Mouse (Mus musculus) midbrain, embryonic 13.5 days (tissue): ENCODE measurements at regions not wholly inside any gene's neighbourhood (a gene's known extent, or its start where the extent isn't known, plus 50 kb on each side); places are given as distances from the start of the nearest gene placed in this dataset.

Source experiments
- ATAC-seq: fragments of 200-750 bp; cut with Nextera tagmentation; 2 replicates; pipeline ENCODE4 v1.8.0; 2017; ENCODE audit warnings: mild to moderate bottlenecking, moderate TSS enrichment, moderate library complexity
- H3K27ac ChIP-seq: fragments of 300-500 bp; sonication (generic); 2 replicates; pipeline ENCODE4 v1.5.1; 2015; ENCODE audit warnings: inconsistent platforms, mild to moderate bottlenecking, moderate library complexity
- H3K27me3 ChIP-seq: fragments of 300-500 bp; sonication (generic); 2 replicates; pipeline ENCODE4 v1.6.1; 2015; ENCODE audit warnings: mild to moderate bottlenecking, inconsistent platforms
- H3K36me3 ChIP-seq: fragments of 300-500 bp; sonication (generic); 2 replicates; pipeline ENCODE4 v1.6.1; 2015; ENCODE audit warnings: mild to moderate bottlenecking, inconsistent platforms
- H3K4me1 ChIP-seq: fragments of 300-500 bp; sonication (generic); replicated peaks from 2 replicates; pipeline ENCODE4 v1.6.1; 2015; ENCODE audit warnings: inconsistent platforms
- H3K4me2 ChIP-seq: fragments of 300-500 bp; sonication (generic); replicated peaks from 2 replicates; pipeline ENCODE4 v1.6.1; 2015; ENCODE audit warnings: moderate library complexity, mild to moderate bottlenecking, inconsistent platforms
- H3K4me3 ChIP-seq: fragments of 300-500 bp; sonication (generic); replicated peaks from 2 replicates; pipeline ENCODE4 v1.5.1; 2015; ENCODE audit warnings: mild to moderate bottlenecking, inconsistent platforms
- H3K9ac ChIP-seq: fragments of 300-500 bp; sonication (generic); replicated peaks from 2 replicates; pipeline ENCODE4 v1.6.1; 2015; ENCODE audit warnings: mild to moderate bottlenecking, inconsistent platforms
- H3K9me3 ChIP-seq: fragments of 300-500 bp; sonication (generic); 2 replicates; pipeline ENCODE4 v1.6.1; 2016; ENCODE audit warnings: mild to moderate bottlenecking, inconsistent platforms
- WGBS: fragments of 180-500 bp; shearing (Covaris S2); methylation state at CpG from one replicate; pipeline ENCODE4 v1.1.7; 2015; 5-methylcytosine and 5-hydroxymethylcytosine counted together

DNA sequence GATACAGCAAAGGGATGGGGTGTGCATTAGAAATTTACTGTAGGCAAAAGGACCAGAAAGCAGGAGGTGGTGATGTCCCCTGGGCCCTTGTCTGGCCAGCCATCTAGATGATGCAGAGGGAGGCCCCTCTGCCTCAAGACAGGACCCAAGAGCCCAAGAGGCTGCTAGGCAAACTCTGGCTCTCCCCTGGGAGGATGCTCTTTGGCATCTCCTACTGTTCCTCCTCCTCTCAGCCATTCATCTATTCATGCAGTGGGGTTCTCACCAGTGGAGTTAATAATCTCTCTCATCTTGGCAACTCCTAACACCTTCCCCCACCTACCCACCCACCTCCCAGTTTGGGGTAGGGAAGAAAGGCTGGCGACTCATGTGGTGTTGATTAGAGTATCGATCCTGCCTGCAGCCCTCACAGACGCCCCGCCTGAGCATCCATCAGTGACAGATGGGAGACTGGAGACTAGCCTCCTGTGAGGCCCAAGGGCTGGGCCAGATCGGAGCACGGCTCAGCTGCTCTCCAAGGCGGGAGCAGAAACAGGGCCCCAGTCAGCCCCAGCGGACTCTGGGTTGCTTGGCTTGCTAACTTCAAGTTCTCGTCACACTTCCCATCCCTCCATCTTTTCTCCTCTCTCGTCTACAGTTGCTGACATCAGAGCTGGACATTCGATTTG is 82.8 kb upstream of the Nectin1 start:
- ATAC-seq, result no peak
- no peaks in the 10 kb centered on the region for H3K36me3 ChIP-seq
- H3K9me3 ChIP-seq, result no peaks in the 10 kb centered on the region
- H3K27me3 ChIP-seq, result no peaks in the 10 kb centered on the region
- no peak overlapping the region for H3K4me2 ChIP-seq
- 61% methylated on average over 11 of the region's 11 CpGs for WGBS
- H3K4me1 ChIP-seq, result 0 out of 2 replicates have a peak, but pooled peaks cover 6% of the 10 kb centered on the region
- H3K9ac ChIP-seq, result no peak overlapping the region
- H3K27ac ChIP-seq, result no peak overlapping the region
- no peak overlapping the region for H3K4me3 ChIP-seq

DNA sequence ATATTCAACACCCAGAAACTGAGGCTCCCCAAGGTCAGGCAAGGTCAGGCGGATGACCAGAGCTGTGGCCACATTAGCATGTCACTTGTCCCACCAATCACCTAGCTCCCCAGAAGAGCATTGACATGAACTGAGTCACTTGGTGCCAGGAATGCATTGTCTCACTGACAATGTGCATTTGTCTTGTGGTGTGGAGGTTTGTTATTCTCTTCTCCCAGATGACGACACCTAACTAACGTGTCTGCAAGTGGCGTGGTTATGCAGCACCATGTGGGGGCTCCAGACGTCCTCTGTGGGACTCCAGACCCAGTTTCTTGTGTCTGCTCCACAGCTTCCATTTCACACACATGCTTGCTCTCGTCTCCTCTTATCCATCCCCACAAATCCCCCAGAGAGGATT is 82.1 kb upstream of the Nectin1 start:
- H3K9me3 ChIP-seq, result no peaks in the 10 kb centered on the region
- no peak overlapping the region for H3K27ac ChIP-seq
- no peaks in the 10 kb centered on the region for H3K27me3 ChIP-seq
- H3K9ac ChIP-seq, result no peak overlapping the region
- WGBS, result 70% methylated on average over 6 of the region's 6 CpGs
- 0 out of 2 replicates have a peak, but pooled peaks cover 6% of the 10 kb centered on the region for H3K4me1 ChIP-seq
- no peak for ATAC-seq
- no peaks in the 10 kb centered on the region for H3K36me3 ChIP-seq
- H3K4me2 ChIP-seq, result no peak overlapping the region
- no peak overlapping the region for H3K4me3 ChIP-seq

DNA sequence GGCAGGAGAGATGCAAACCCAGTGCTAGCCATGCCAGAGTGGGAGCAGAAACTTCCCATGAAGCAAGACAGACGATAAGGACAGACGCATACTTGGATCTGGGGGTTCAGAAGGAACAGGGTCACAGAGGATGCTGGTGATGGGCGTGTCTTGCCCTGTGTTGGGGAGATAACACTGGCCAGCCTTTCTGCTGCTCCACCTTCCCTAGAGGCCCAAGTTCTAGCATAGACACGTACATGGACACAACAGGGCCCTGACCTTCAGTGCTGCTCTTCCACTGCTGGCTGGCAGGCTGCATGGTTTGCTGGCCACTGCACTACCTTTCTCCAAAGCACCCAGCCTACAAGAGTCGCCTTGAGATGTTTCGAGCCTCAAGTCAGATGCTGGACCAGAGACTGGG is 76.4 kb upstream of the Nectin1 start:
- Histone ChIP-seq H3K27ac (no peak overlapping the region), H3K36me3 (no peaks in the 10 kb centered on the region), H3K9me3 (no peaks in the 10 kb centered on the region), H3K9ac (no peak overlapping the region), H3K4me3 (no peak overlapping the region), H3K4me2 (no peak overlapping the region), H3K27me3 (no peaks in the 10 kb centered on the region), H3K4me1 (no peaks in the 10 kb centered on the region)
- no peak for ATAC-seq
- 90% methylated on average over 6 of the region's 6 CpGs for WGBS

DNA sequence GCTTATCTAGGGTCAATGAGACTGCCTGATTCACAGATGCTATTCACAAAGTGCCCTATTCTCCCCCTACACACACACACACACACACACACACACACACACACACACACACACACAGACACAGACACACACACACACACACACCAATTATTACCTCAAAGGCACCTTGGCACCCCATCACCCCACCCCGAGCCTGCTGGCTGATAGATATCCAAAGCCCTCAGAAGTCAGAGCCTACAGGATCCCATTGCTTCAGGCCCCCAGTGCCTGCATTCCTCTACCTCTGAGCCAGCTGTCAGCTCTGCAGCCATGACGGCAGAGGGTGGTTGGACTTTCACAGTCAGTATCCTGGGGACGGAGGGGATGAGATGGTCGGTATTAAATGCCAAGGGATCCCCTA is 75.8 kb upstream of the Nectin1 start:
- no peak for ATAC-seq
- Histone ChIP-seq H3K36me3 (no peaks in the 10 kb centered on the region), H3K9ac (no peak overlapping the region), H3K27me3 (no peaks in the 10 kb centered on the region), H3K4me3 (no peak overlapping the region), H3K4me1 (no peaks in the 10 kb centered on the region), H3K9me3 (no peaks in the 10 kb centered on the region), H3K27ac (no peak overlapping the region), H3K4me2 (no peak overlapping the region)
- 76% methylated on average over 4 of the region's 4 CpGs for WGBS

DNA sequence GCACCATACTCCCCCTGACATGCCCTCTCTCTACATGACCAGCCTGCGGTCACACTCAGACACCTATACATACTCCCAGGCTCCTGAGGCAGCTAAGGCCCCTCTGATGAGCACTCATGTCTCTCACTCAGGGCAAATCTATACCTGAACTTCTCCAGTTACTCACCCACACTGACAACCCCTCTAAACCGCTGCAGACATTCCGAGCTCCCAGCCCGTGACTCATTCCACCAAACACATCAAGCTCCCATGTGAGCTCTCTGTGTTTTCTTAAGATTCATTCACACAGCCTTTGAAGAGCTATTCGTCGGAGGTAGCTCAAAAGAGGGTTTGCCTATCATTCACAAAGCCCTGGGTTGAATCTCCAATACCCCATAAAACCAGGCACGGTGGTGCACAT is 75.1 kb upstream of the Nectin1 start:
- Histone ChIP-seq H3K9me3 (no peaks in the 10 kb centered on the region), H3K27me3 (no peaks in the 10 kb centered on the region), H3K4me3 (no peak overlapping the region), H3K9ac (no peak overlapping the region), H3K4me2 (no peak overlapping the region), H3K27ac (no peak overlapping the region), H3K36me3 (no peaks in the 10 kb centered on the region), H3K4me1 (0 out of 2 replicates have a peak, but pooled peaks cover under 1% of the 10 kb centered on the region)
- no peak for ATAC-seq
- 71% methylated on average over 7 of the region's 7 CpGs for WGBS

DNA sequence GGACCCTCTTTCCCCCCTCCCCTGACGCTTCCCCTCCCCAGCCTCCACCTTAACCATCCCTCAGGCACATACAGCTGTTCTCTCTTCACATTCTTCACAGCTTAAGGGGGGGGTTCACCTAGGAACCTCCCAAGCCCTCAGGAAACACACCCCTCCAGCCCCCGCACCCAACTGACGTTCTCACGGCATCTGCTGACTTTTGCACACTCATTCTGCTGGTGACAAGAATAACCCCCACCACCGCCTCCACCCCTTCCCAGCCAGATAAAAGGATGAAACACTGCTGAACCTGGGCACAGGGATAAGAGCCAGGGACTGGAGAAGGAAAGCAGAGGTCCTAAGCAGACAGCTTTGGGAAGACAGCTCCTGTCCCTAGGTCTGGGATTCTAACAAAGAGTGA is 73.2 kb upstream of the Nectin1 start:
- no peak overlapping the region for H3K4me2 ChIP-seq
- ATAC-seq, result no peak
- H3K27me3 ChIP-seq, result no peaks in the 10 kb centered on the region
- WGBS, result 78% methylated on average over 5 of the region's 5 CpGs
- no peak overlapping the region for H3K4me3 ChIP-seq
- no peaks in the 10 kb centered on the region for H3K9me3 ChIP-seq
- H3K36me3 ChIP-seq, result no peaks in the 10 kb centered on the region
- H3K9ac ChIP-seq, result no peak overlapping the region
- H3K27ac ChIP-seq, result no peak overlapping the region
- H3K4me1 ChIP-seq, result peaks cover 8% of the 10 kb centered on the region

DNA sequence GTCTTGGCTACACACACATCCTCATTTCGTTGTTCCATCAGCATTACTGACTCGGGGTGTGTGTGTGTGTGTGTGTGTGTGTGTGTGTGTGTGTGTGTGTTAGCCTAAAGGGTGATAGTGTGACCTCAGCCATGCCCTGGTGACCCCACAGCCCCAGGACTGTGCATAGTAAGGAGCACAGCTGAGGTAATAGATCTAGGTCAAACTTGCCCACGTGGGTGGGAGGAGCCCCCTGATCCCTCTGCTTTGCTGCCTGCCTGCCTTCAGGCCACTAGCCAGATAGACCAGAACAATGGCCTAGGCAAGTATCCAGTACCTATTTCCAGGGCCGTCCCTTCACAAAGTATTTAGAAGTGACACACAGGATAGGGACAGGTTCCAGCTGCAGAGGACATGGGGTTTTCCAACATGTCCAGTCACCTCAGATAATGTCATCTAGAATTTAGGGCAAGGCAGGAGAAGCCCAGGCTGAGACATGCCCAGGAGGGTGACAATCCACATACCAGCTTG is 70.6 kb upstream of the Nectin1 start:
- Histone ChIP-seq H3K9me3 (no peaks in the 10 kb centered on the region), H3K4me3 (no peak overlapping the region), H3K4me2 (no peak overlapping the region), H3K9ac (no peak overlapping the region), H3K36me3 (no peaks in the 10 kb centered on the region), H3K27ac (no peak overlapping the region), H3K4me1 (peaks cover 8% of the 10 kb centered on the region), H3K27me3 (no peaks in the 10 kb centered on the region)
- WGBS, result 78% methylated on average over 4 of the region's 4 CpGs
- no peak for ATAC-seq

DNA sequence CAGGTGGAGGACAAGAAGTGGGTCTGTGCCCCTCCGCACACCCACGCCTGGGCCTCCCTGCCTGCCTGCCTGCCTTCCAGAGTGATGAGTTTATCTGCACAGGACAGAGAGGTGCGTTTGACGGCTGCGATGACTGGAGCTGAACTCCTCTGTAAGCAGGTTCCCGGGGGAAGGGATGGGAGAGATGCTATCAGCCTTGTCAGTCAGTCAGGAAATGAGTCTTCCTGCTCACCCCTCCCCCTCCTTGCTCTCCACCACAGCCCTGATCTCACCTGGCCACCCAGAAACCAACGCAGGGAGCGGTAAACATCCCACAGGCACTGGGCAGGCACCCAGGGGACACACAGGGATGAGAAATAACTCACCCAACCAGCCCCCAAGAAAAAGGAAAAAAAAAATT is 69.5 kb upstream of the Nectin1 start:
- H3K4me1 ChIP-seq, result peaks cover 9% of the 10 kb centered on the region
- H3K27me3 ChIP-seq, result no peaks in the 10 kb centered on the region
- H3K9ac ChIP-seq, result no peak overlapping the region
- H3K4me3 ChIP-seq, result no peak overlapping the region
- 69% methylated on average over 8 of the region's 8 CpGs for WGBS
- H3K9me3 ChIP-seq, result no peaks in the 10 kb centered on the region
- no peaks in the 10 kb centered on the region for H3K36me3 ChIP-seq
- no peak overlapping the region for H3K4me2 ChIP-seq
- ATAC-seq, result 0 out of 2 replicates have a peak, but pooled peaks have one; percentile 20
- no peak overlapping the region for H3K27ac ChIP-seq

DNA sequence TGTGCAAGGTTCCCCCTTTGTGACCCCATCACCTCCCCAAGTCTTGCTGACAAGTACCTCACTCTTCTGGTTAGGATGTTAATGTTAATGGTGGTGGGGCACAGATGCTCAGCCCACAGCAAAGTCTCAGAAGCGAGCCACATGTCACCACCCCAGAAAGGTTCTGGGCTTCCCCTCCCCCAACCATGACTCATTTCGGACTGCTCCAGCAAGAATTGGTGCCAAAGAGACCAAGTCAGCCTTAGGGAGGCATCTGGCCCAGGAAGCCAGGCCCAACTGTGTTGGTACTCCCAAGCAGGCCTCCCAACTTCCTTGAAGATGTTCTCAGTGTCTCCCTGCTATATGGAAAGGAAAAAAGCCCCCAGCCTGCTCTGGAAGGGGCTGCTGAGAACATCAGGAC is 67.8 kb upstream of the Nectin1 start:
- no peak overlapping the region for H3K27ac ChIP-seq
- no peak overlapping the region for H3K4me3 ChIP-seq
- 89% methylated on average over 2 of the region's 2 CpGs for WGBS
- H3K9ac ChIP-seq, result no peak overlapping the region
- H3K9me3 ChIP-seq, result no peaks in the 10 kb centered on the region
- H3K4me2 ChIP-seq, result no peak overlapping the region
- H3K4me1 ChIP-seq, result peaks cover 13% of the 10 kb centered on the region
- H3K27me3 ChIP-seq, result no peaks in the 10 kb centered on the region
- no peaks in the 10 kb centered on the region for H3K36me3 ChIP-seq
- no peak for ATAC-seq

DNA sequence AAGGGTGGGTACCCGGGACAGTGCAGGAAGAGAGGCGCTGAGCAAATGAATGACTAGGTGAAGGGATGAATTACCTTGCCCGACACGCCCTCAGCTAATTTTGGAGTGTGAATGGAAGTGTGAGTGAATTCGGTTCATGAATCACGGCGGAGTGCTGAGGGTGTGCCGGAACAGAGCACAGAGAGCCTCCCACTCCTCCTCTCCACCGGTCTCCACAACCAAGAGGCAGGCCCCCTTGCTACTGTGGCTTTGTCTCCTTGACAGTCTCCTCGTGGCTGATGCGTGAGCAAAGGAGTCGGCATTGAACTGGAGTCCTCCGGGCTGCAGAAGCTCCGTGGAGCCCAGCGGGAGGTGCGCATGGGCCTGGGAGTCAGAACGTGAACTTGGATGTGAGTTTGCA is 64.5 kb upstream of the Nectin1 start:
- H3K9me3 ChIP-seq, result no peaks in the 10 kb centered on the region
- no peak overlapping the region for H3K9ac ChIP-seq
- H3K4me3 ChIP-seq, result no peak overlapping the region
- ATAC-seq, result no peak
- no peaks in the 10 kb centered on the region for H3K36me3 ChIP-seq
- peaks cover 6% of the 10 kb centered on the region for H3K4me1 ChIP-seq
- WGBS, result 58% methylated on average over 17 of the region's 17 CpGs
- H3K4me2 ChIP-seq, result no peak overlapping the region
- H3K27me3 ChIP-seq, result 0 out of 2 replicates have a peak, but pooled peaks cover 4% of the 10 kb centered on the region
- no peak overlapping the region for H3K27ac ChIP-seq

DNA sequence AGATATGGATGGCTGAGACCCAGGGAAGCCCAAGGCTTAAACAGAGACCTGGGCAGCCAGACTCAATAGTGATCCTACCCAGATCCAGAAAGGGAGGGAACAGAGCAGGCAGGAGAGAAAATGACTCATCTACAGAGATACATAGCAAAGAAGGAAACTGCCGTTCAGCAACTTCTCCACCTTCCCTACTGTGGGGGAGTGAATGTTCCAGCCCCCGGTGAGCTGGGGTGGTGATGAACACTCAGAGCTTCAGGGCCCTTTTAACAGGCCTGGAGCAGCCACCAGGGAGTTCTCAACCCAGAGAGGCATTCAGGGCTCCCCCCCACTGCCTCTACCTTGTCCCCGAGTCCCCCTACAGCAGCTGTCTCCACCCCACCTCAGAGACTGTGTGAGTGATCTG is 62.5 kb upstream of the Nectin1 start:
- no peak overlapping the region for H3K9ac ChIP-seq
- no peak overlapping the region for H3K27ac ChIP-seq
- no peak for ATAC-seq
- no peaks in the 10 kb centered on the region for H3K36me3 ChIP-seq
- 0 out of 2 replicates have a peak, but pooled peaks cover 4% of the 10 kb centered on the region for H3K27me3 ChIP-seq
- 0 out of 2 replicates have a peak, but pooled peaks cover 5% of the 10 kb centered on the region for H3K4me1 ChIP-seq
- H3K4me3 ChIP-seq, result no peak overlapping the region
- H3K9me3 ChIP-seq, result no peaks in the 10 kb centered on the region
- 74% methylated on average over 3 of the region's 3 CpGs for WGBS
- no peak overlapping the region for H3K4me2 ChIP-seq

DNA sequence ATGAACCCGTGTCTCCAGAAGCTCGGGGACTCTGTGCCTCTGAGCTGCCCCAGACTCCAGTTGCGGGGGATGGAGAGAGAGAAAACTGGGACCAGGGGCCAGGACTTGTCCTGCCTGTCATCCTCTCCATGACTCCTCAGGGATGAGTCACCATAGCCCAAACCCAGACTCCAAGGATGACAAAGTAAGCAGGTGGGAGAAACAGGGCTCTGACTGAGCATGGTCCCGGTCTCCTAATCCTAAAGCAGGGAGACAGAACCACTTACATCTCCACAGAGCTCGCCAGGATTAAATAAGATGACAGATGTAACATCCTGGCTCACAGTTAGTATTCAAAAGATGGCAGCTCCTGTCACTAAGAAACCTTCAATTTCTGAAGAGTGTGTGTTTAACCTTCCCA is 61.7 kb upstream of the Nectin1 start:
- Histone ChIP-seq H3K4me2 (no peak overlapping the region), H3K36me3 (no peaks in the 10 kb centered on the region), H3K9me3 (no peaks in the 10 kb centered on the region), H3K27me3 (0 out of 2 replicates have a peak, but pooled peaks cover 4% of the 10 kb centered on the region), H3K4me1 (0 out of 2 replicates have a peak, but pooled peaks cover 5% of the 10 kb centered on the region), H3K4me3 (no peak overlapping the region), H3K9ac (no peak overlapping the region), H3K27ac (no peak overlapping the region)
- ATAC-seq, result no peak
- 71% methylated on average over 5 of the region's 5 CpGs for WGBS

DNA sequence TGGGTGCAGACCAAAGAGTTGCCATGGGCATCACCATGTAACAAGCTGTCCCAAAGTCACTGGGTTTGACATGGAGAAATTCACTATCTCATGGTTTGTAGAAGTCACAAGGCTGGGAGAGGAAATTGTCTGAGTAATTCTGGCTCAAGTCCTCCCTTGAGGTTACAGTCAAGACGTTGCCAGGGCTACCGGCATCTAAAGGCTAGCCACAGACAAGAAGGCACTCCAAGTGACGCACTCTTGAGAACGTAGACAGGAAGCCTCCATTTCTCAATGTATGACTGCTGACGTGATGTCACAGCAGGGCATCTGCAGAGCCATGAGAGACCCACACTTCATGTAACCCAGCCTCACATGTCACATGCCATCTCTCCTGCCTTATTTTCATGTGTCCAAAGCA is 59.2 kb upstream of the Nectin1 start:
- WGBS, result 86% methylated on average over 5 of the region's 5 CpGs

More for the DNA sequence above, 59.2 kb upstream of the Nectin1 start:
- Histone ChIP-seq H3K4me3 (no peak overlapping the region), H3K27me3 (0 out of 2 replicates have a peak, but pooled peaks cover 4% of the 10 kb centered on the region), H3K4me1 (0 out of 2 replicates have a peak, but pooled peaks cover 1% of the 10 kb centered on the region), H3K4me2 (no peak overlapping the region), H3K36me3 (no peaks in the 10 kb centered on the region), H3K27ac (no peak overlapping the region), H3K9me3 (no peaks in the 10 kb centered on the region), H3K9ac (no peak overlapping the region)
- ATAC-seq, result no peak
